Mouse (Mus musculus): ENCODE measurements around the gene Trpc4.

Trpc4 gene

GRCm38 (mm10) chr3:54266943-54267342 lies 111.1 kb downstream of the Trpc4 start:
- DNase-seq (ENCODE audit: low spot score in 2 of 2), result no peak

DNA sequence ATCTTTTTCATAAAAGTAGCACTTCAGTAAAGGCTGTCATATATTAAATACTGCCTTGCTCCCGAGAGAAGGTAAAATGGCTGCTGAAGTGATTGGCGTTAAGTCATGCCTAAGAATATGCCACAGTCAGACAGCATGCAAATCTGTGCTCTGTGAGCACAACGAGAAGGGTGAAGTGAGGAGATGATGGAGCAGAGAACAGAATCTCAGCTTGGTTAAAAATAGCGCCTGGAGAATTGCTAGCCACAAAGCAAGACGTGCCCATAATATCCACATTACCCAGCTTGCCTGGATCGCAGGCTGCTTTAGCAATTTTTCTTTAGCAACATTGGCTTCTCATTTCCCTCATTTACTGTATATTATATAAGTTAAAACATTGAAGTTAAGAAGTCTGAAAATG lies 113.3 kb downstream of the Trpc4 start:
- DNase-seq (ENCODE audit: low spot score in 2 of 2), result no peak

- DNase-seq (ENCODE audit: low spot score in 2 of 2), result peak; percentile 4 to 11
Observed at GRCm38 (mm10) chr3:54274651-54275050, 118.8 kb downstream of the Trpc4 start.

DNA sequence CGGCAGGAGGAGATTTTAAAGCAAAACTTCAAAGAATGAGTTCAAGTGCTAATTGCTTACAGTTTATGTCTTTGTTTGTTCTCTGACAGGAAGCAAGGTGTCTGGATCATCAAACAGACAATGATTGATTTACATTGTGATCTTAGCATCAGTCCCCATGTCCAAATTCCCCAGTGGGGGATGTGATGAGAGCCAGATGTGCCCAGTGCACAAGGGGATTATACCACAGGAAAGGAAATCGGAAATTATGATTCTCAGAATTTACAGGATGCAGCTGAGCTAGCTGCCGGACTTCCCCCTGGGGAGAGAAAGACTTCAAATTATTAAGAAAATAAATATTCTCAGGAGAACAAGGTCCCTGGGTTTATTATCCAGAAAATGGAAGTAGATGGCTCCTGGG lies 133.9 kb downstream of the Trpc4 start:
- DNase-seq (ENCODE audit: low spot score in 2 of 2), result no peak

- DNase-seq (ENCODE audit: low spot score in 2 of 2), result no peak
Observed at GRCm38 (mm10) chr3:54310604-54311003, 154.8 kb downstream of the Trpc4 start.

- no peak for DNase-seq (ENCODE audit: low spot score in 2 of 2)
Observed at GRCm38 (mm10) chr3:54314055-54314454, 158.2 kb downstream of the Trpc4 start.

- peak; percentile 27 to 58 for DNase-seq (ENCODE audit: low spot score in 2 of 2)
Observed at GRCm38 (mm10) chr3:54352891-54353652, 197.2 kb downstream of the Trpc4 start.

DNA sequence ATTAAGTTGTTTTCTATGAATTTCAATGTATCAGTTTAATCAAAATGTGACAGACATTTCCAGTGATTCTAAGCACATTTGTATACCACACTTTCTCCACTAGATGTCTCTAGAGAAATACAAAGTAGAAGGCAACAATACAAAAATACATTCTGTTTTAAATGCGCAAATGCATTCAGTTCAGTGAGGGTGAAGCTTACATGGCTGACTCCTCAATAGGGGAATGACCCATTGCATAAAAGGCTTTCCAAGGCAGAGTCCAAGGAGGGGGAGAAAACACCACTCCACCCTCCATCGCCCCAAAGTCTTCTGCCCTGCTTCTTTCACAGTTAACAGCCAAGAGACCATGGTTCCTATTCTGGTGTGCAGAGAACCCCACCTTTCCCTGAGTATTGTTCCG lies 201.7 kb downstream of the Trpc4 start:
- DNase-seq (ENCODE audit: low spot score in 2 of 2), result peak in 1 of 2 experiments; percentile 13

- DNase-seq (ENCODE audit: low spot score in 2 of 2), result peak; percentile 45 to 66
Observed at GRCm38 (mm10) chr3:54358463-54359189, 202.8 kb downstream of the Trpc4 start.

DNA sequence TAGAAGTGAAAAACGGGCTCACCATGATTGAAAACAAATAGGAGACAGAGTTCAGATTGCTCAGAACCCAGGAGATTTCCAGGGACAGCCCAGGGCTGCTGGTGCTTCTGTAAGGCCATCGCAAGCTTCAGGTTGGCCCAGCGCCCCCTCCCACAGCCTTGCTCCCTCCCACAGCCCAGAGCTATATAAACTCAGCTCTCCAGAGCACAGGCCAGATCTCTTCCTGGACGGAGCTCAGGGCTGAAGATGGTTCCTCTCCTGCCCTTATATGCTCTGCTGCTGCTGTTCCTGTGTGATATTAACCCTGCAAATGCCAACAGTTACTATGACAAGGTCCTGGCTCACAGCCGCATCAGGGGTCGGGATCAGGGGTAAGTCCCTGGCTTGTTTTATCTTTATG lies 205.1 kb downstream of the Trpc4 start, which contains the start of gene Postn:
Gene Postn, plus strand, starts transcription at position 213 of the 400 bp plus-strand sequence.
- DNase-seq (ENCODE audit: low spot score in 2 of 2), result no peak

GRCm38 (mm10) chr3:54361656-54362055 lies 205.8 kb downstream of the Trpc4 start:
- DNase-seq (ENCODE audit: low spot score in 2 of 2), result no peak

Measured in heart, adult 9 months (tissue).